Mouse (Mus musculus) gastrocnemius, adult 2 months (tissue): ENCODE data around the gene Tnf. TPM values are rescaled to one million over a fixed set of nuclear protein-coding genes. Genes with fewer than 3 reads are reported as not detected.
A peak's percentile ranks its signal among the peaks of the same experiment; 100 is the strongest.

Experiments used
- DNase-seq: peaks from one replicate; pipeline ENCODE4 v3.0.0; 2022
- H3K27ac ChIP-seq: fragments of 200-600 bp; 2 replicates; pipeline ENCODE4 v1.8.1; 2022; ENCODE audit warnings: mild to moderate bottlenecking
- H3K4me3 ChIP-seq: fragments of 200-600 bp; 2 replicates; pipeline ENCODE4 v1.8.1; 2022; ENCODE audit warnings: mild to moderate bottlenecking, moderate library complexity
- CTCF ChIP-seq: fragments of 200-600 bp; IDR thresholded peaks from 2 replicates; pipeline ENCODE4 v1.8.1; 2022; ENCODE audit warnings: antibody characterized with exemption, mild to moderate bottlenecking, moderate library complexity
- intact Hi-C: fragments of 180-260 bp; cut with DNase I; formaldehyde crosslinking; loops from one replicate; pipeline ENCODE4 v1.15.1; 2025
- total RNA-seq, 2 experiments: library from RNA; stranded (reverse); gene quantifications; 2 replicates each; pipeline ENCODE4 v1.2.3; 2021

The Tnf gene
- total RNA-seq, 2 experiments from 2014 or later = not detected

DNA sequence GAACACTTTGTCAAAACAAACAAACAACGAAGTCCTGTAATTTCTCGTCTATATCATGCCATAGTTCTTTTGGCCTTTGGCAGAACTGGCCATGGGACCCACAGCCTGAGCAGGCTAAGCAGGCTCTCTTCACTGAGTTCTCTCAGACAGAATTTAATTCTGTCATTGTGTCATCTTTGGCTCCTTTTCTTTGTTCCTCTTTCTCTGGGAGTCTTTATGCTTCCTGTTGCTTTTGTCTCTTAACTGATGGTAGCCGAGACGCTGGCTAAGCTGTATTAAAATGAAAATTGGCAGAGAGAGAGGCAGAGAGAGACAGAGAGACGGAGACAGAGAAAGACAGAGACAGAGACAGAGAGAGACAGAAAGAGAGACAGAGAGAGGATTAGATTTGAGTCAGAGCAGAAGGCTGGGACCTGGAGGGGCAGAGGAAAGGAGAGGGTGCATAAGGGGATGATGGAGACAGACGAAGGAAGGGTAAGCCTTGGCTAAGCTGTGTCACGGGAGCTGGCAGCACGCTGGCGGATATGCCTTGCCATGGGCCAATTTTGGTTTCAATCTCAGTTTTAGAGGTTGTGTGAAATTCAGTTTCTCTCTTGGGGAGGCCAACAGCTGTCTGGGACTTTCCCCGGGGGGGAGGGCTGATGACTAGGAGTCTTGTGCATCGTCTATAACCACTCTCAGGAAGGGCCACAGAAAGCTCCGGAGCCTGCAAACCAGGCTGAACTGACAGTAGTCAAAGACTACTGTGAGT lies 8.2 kb upstream of the Tnf start:
- intact Hi-C loops = no loop called here
- no peak for DNase-seq
- no peak for TF ChIP-seq CTCF
- peak overlapping the region; percentile 28; the same call in 1 of the 2 replicates for H3K27ac ChIP-seq
- H3K4me3 ChIP-seq = no peak overlapping the region; the same call in 1 of the 2 replicates

DNA sequence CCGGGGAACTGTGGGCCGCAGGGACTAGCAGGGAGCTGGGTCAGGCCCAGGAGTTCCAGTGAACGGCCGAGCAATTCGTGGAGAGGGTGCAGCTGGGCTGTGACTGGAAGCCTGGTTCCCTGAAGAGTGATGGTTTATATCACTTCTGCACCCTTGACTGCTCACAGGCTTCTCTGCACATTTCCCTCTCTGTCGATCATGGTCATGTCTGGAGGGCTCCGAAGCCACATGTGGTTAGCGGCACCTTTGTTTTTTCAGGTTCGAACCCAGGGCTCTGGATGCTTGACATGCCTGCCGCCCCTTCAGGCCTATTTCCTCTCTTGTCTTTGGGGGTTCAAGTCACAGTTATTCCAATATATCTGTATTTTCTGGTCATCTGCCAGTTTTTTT lies 3.6 kb upstream of the Tnf start:
- TF ChIP-seq CTCF = no peak
- DNase-seq = no peak
- Histone ChIP-seq H3K27ac (no peak overlapping the region), H3K4me3 (no peak overlapping the region)
- intact Hi-C loops = no loop called here

DNA sequence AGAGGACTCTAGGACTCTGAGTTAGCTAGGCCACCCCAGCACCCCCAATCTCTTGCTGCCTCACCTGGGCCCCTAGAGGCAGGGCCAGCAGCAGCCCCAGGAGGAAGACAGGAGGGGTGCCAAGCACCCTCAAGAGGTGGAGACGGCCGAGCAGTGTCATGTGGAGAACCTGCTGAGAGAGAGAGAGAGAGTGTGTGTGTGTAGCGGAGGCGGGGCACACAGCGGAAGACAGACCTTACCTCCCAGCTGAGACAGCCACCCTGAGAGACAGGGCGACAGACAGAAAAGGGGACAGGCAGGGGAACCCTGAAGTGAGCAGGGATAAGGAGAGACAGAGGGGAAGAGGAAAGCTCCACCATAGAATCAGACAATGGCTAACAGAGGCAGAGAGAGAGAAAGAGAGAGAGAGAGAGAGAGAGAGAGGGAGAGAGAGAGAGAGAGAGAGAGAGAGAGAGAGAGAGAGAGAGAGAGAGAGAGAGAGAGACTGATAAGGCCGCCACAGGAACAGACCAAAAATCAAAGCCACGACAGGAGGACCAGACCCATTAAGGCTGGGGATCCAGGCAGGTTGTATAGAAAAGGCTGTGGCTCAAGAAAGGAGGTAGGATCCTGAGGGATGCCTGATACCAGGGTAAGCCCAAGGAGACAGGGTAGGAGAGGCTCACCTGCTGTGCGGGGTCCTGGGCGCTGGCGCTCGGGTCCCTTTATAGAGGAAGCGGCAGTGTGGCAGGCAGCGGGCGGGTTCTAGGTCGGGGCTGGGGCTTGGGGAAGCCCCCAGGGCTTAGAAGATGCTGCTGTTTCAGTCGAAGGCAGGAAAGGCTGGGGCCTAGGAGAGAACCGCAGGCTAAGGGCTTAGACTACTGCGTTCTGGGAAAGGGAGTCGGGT lies 2.9 kb upstream of the Tnf start, which contains the start of gene Lta:
TSS of gene Lta (minus strand) at position 858 of the 886 bp plus-strand sequence.
- Histone ChIP-seq H3K4me3 (no peak within 1 kb of the TSS), H3K27ac (no peak within 1 kb of the TSS)
- intact Hi-C loops = no loop called here
- TF ChIP-seq CTCF = no peak
- no peak for DNase-seq

DNA sequence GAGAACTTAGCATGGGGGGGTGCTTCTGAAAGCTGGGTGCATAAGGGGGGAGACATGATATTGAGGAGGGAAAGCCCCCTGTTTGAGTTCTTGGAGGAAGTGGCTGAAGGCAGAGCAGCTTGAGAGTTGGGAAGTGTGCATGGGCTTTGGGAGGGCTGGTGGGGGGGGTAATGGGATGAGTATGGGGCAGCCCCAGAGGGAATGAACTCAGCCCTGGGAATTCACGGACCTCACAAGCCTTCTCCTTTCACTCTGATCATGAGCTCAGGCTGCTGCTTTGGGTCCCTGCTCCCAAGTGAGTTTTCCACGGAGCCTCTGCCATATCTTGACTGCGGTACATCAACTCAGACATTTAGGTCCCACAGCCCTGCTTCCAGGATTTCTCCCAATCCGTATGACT lies 635 bp upstream of the Tnf start:
- intact Hi-C loops = no loop called here
- DNase-seq = no peak
- no peak overlapping the region for H3K4me3 ChIP-seq
- no peak overlapping the region for H3K27ac ChIP-seq
- TF ChIP-seq CTCF = no peak

DNA sequence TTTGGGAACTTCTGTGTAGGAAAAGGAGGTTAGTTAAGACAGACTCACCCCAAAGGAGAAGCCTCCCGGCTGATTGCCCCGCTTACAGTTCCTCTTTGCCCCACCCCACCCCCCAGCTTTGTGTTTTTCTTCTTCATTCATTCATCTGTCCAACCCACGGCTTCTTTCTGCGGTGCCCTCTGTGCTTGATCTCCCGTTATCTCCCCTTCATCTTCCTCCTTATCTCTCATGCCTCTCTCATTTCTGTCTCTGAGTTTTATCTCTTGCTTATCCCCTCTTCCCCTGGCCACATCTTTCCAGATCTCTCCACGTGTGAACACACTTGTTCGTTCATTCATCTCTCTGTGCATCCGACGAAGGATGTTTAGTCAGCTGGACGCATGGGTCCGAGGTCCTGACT lies 679 bp downstream of the Tnf start:
- no peak for DNase-seq
- Histone ChIP-seq H3K27ac (no peak overlapping the region), H3K4me3 (peak overlapping the region; percentile 61)
- no peak for TF ChIP-seq CTCF
- intact Hi-C loops = no loop called here

DNA sequence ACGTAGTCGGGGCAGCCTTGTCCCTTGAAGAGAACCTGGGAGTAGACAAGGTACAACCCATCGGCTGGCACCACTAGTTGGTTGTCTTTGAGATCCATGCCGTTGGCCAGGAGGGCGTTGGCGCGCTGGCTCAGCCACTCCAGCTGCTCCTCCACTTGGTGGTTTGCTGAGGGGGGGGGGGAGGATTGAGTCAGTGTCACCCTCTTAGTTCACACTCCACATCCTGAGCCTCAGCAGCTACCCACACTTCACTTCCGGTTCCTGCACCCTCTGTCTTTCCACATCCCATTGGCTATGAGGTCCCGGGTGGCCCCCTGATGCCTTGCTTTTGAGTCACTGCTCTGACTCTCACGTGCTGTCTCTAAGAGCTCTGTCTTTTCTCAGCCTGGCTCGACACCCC lies 1.4 kb downstream of the Tnf start:
- Histone ChIP-seq H3K27ac (no peak overlapping the region), H3K4me3 (peak overlapping the region; percentile 61; the same call in 1 of the 2 replicates)
- DNase-seq = no peak
- no peak for TF ChIP-seq CTCF
- intact Hi-C loops = no loop called here

DNA sequence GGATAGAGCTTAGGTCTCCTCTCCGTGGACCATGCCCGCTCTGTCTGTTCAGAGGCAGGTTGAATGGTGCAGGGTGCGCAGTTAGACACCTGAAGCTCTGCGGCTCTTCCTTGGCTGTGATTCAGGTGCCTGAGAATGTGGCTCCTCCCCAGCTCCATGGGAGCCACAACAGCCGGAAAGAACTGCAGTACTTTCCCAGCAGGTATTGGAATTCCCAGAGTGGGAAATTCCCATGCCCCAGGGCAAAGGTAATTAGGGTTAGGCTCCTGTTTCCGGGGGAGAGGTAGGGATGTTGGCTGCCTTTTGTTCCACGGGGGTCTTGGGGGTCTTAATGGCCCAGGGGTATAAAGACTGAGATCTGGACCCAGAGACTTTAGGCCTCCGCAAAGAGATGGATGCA lies 2.9 kb downstream of the Tnf start:
- no peak overlapping the region for H3K4me3 ChIP-seq
- DNase-seq = no peak
- H3K27ac ChIP-seq = no peak overlapping the region
- no peak for TF ChIP-seq CTCF
- intact Hi-C loops = loop anchor here (5.0 kb wide), 1 partner anchor 33 kb away; the partner anchor contains the start of gene Atp6v1g2

DNA sequence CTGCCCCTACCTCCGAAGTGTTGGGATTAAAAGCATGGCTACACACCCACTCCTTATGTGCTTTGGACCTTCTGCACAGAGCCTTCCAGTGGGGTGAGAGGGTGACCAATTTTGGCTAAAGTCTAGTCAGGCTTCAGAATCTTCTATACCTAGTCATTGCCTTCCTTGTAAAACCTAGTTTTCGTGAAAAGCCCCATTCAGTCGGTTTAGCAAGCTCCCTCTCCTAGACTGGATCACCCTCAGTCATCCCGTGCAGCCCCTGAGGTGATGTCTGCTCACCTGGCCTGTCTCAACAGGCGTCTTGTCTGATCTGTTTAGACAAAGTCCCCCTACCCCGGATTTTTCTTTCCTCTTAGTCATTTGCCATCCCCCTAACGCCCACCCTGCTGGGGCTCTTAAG lies 3.8 kb downstream of the Tnf start:
- Histone ChIP-seq H3K27ac (no peak overlapping the region), H3K4me3 (no peak overlapping the region)
- intact Hi-C loops = loop anchor here (5.0 kb wide), 1 partner anchor 34 kb away; the partner anchor contains the start of gene Atp6v1g2
- DNase-seq = no peak
- no peak for TF ChIP-seq CTCF

DNA sequence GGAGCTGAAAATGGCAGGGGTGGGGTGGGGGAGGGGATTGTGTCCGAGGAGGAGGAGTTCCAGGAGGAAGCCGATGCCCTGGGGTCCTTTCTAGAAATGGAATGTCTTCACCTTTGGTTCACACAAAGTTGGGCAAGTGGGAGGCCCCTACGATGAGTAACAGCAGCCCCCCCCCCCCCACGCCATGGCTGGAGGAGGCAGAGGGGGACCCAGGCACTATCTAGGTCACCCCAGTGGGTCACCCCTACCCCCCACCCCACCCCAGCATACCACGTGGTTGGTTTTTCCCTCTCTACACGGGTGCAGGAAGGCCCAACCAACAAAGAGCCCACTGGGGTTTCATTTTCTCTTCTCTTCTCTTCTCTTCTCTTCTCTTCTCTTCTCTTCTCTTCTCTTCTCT lies 4.7 kb downstream of the Tnf start:
- no peak overlapping the region for H3K27ac ChIP-seq
- no peak for DNase-seq
- intact Hi-C loops = loop anchor here (5.0 kb wide), 1 partner anchor 35 kb away; the partner anchor contains the start of gene Atp6v1g2
- H3K4me3 ChIP-seq = no peak overlapping the region
- no peak for TF ChIP-seq CTCF

DNA sequence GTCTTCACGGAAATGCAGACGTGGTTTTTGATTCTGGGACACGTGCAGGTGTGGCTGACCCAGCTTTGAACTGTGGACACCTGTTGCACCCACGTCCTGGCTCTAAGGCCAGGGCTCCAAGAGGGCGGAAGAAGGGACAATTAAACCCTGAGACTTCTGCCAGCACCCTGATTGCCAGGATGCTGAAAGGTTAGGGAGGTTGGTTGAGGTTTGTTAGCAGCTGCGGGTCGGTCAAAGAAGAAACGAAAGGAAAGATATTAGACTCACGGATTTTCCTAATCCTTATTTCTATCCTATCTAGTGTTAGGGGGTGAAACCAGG lies 5.5 kb downstream of the Tnf start:
- no peak for DNase-seq
- Histone ChIP-seq H3K27ac (peak overlapping the region; percentile 62; the same call in 1 of the 2 replicates), H3K4me3 (peak overlapping the region; percentile 76)
- TF ChIP-seq CTCF = no peak
- intact Hi-C loops = loop anchor here (5.0 kb wide), 1 partner anchor 36 kb away; the partner anchor contains the start of gene Atp6v1g2

DNA sequence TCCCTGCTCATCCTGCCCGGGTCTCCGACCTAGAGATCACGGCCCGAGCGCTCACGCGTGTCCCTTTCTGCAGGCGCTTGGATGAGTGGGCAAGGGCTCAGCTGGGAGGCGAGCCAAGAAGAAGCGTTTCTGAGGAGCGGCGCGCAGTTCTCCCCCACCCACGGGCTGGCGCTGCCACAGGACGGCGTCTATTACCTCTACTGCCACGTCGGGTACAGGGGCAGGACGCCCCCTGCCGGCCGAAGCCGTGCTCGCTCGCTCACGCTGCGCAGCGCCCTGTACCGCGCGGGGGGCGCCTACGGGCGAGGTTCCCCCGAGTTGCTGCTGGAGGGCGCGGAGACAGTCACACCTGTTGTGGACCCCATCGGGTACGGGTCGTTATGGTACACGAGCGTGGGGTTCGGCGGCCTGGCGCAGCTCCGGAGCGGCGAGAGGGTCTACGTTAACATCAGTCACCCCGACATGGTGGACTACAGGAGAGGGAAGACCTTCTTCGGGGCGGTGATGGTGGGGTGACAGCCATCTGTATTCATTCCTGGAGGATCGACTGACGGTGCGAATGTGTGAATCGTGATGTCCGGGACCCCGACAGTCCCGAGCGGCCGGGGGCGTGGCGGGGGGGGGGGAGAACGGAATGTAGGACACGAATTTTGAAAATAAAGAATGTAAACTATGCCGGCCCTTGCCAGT lies 6.0 kb downstream of the Tnf start:
- peak; percentile 89 for DNase-seq
- intact Hi-C loops = loop anchor here (2.0 to 5.0 kb wide), 2 partner anchors 17 to 37 kb away; partner anchors contain the start of gene Atp6v1g2
- TF ChIP-seq CTCF = peak; percentile 99; the same call in 1 of the 2 replicates
- Histone ChIP-seq H3K4me3 (peak overlapping the region; percentile 76), H3K27ac (peak overlapping the region; percentile 62)
